Mouse (Mus musculus): ENCODE results near the gene Agap1. TPM values are rescaled to one million over a fixed set of nuclear protein-coding genes. Genes with fewer than 3 reads are reported as not detected.

Gene Agap1
- polyA plus RNA-seq (2014; fragmentation: Nextera tagmentation; extraction: Ambion mirVana): 18.2 and 21.3 TPM in 2 replicates

- no peak for TF ChIP-seq CTCF (IDR thresholded peaks at IDR 0.05; ENCODE audit: low read depth)
- peak within 1 kb of the TSS; percentile 80 for H3K27ac ChIP-seq (ENCODE audit: low read depth)
- no peaks in the 10 kb centered on the region for H3K27me3 ChIP-seq (ENCODE audit: insufficient read depth, low read length)
- peaks cover 12% of the 10 kb centered on the region for H3K4me1 ChIP-seq (ENCODE audit: insufficient read depth)
- WGBS: 0% methylated on average over 115 of the region's 118 CpGs
- H3K9ac ChIP-seq: peak within 1 kb of the TSS; percentile 77
- DNase-seq: peak; percentile 97
- ATAC-seq (ENCODE audit: insufficient read depth): peak; percentile 95
- peaks cover 7% of the 10 kb centered on the region; the same call in 1 of the 2 replicates for H3K9me3 ChIP-seq (ENCODE audit: low read depth, low read length)
- peak within 1 kb of the TSS; percentile 95 for H3K4me2 ChIP-seq
- H3K36me3 ChIP-seq (ENCODE audit: insufficient read depth): 0 out of 2 replicates have a peak, but pooled peaks cover 3% of the 10 kb centered on the region
- H3K4me3 ChIP-seq (ENCODE audit: low read depth, low read length): peak within 1 kb of the TSS; percentile 78
Observed at GRCm38 (mm10) chr1:89454196-89455123, at the start of gene Agap1. Gene Agap1 (plus strand): TSS chr1:89454806.

DNA sequence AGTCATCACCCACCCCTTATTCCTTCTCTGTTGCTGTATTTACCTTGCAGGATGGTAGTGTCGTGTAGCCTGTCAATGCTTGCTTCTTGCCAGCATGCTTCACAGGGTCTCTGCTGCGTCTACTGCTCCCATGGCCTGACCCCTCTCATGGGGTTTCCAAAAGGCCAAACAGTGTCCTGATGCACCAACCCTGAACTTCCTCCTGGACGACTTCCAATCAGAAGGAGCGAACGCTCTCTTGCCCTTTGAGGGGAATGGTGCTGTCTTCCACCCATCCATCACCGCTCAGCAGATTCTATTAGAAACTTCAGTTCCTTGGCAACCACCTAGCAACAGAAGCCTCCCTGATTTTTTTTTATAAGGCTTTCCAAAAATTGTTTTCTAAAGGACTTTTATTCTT, 48.6 kb upstream of the Agap1 start:
- ATAC-seq (ENCODE audit: insufficient read depth) (no peak), DNase-seq (no peak)
- WGBS: 50% methylated on average over 6 of the region's 6 CpGs
- H3K9me3 ChIP-seq (ENCODE audit: low read depth, low read length): no peaks in the 10 kb centered on the region; the same call in 1 of the 2 replicates
- H3K9ac ChIP-seq: no peak overlapping the region
- no peak overlapping the region for H3K4me2 ChIP-seq
- TF ChIP-seq CTCF (IDR thresholded peaks at IDR 0.05; ENCODE audit: low read depth): no peak
- H3K36me3 ChIP-seq (ENCODE audit: insufficient read depth): no peaks in the 10 kb centered on the region
- no peak overlapping the region for H3K27ac ChIP-seq (ENCODE audit: low read depth)
- H3K4me1 ChIP-seq (ENCODE audit: insufficient read depth): no peaks in the 10 kb centered on the region
- no peaks in the 10 kb centered on the region for H3K27me3 ChIP-seq (ENCODE audit: insufficient read depth, low read length)
- H3K4me3 ChIP-seq (ENCODE audit: low read depth, low read length): no peak overlapping the region

- H3K36me3 ChIP-seq (ENCODE audit: insufficient read depth): no peaks in the 10 kb centered on the region
- H3K4me3 ChIP-seq (ENCODE audit: low read depth, low read length): no peak overlapping the region
- WGBS: 81% methylated on average over 8 of the region's 8 CpGs
- no peak for ATAC-seq (ENCODE audit: insufficient read depth)
- H3K9ac ChIP-seq: no peak overlapping the region
- H3K9me3 ChIP-seq (ENCODE audit: low read depth, low read length): no peaks in the 10 kb centered on the region
- no peak for DNase-seq
- H3K27me3 ChIP-seq (ENCODE audit: insufficient read depth, low read length): no peaks in the 10 kb centered on the region
- H3K4me2 ChIP-seq: no peak overlapping the region
- no peak for TF ChIP-seq CTCF (IDR thresholded peaks at IDR 0.05; ENCODE audit: low read depth)
- H3K4me1 ChIP-seq (ENCODE audit: insufficient read depth): peaks cover 7% of the 10 kb centered on the region
- no peak overlapping the region for H3K27ac ChIP-seq (ENCODE audit: low read depth)
Observed at GRCm38 (mm10) chr1:89407986-89408385, 46.6 kb upstream of the Agap1 start.

GRCm38 (mm10) chr1:89413122-89413521, 41.5 kb upstream of the Agap1 start:
- 40% methylated on average over 2 of the region's 2 CpGs for WGBS

GRCm38 (mm10) chr1:89414563-89414962, 40.0 kb upstream of the Agap1 start:
- H3K9ac ChIP-seq: no peak overlapping the region
- peaks cover 21% of the 10 kb centered on the region for H3K4me1 ChIP-seq (ENCODE audit: insufficient read depth)
- no peaks in the 10 kb centered on the region for H3K36me3 ChIP-seq (ENCODE audit: insufficient read depth)
- WGBS: 32% methylated on average over 9 of the region's 9 CpGs
- no peak overlapping the region for H3K4me3 ChIP-seq (ENCODE audit: low read depth, low read length)
- H3K4me2 ChIP-seq: 0 out of 2 replicates have a peak overlapping the region, but pooled peaks have one; percentile 3
- DNase-seq (peak; percentile 85), ATAC-seq (ENCODE audit: insufficient read depth) (peak; percentile 62; the same call in 1 of the 2 replicates)
- TF ChIP-seq CTCF (IDR thresholded peaks at IDR 0.05; ENCODE audit: low read depth): no peak
- no peaks in the 10 kb centered on the region for H3K9me3 ChIP-seq (ENCODE audit: low read depth, low read length)
- no peaks in the 10 kb centered on the region for H3K27me3 ChIP-seq (ENCODE audit: insufficient read depth, low read length)
- H3K27ac ChIP-seq (ENCODE audit: low read depth): no peak overlapping the region

More at GRCm38 (mm10) chr1:89413122-89413521, 41.5 kb upstream of the Agap1 start:
- no peaks in the 10 kb centered on the region for H3K9me3 ChIP-seq (ENCODE audit: low read depth, low read length)
- H3K9ac ChIP-seq: no peak overlapping the region
- H3K4me1 ChIP-seq (ENCODE audit: insufficient read depth): peaks cover 21% of the 10 kb centered on the region
- no peak overlapping the region for H3K27ac ChIP-seq (ENCODE audit: low read depth)
- ATAC-seq (ENCODE audit: insufficient read depth) (peak; percentile 89), DNase-seq (peak; percentile 89)
- no peaks in the 10 kb centered on the region for H3K36me3 ChIP-seq (ENCODE audit: insufficient read depth)
- no peak for TF ChIP-seq CTCF (IDR thresholded peaks at IDR 0.05; ENCODE audit: low read depth)
- H3K4me3 ChIP-seq (ENCODE audit: low read depth, low read length): no peak overlapping the region
- no peaks in the 10 kb centered on the region for H3K27me3 ChIP-seq (ENCODE audit: insufficient read depth, low read length)
- no peak overlapping the region for H3K4me2 ChIP-seq

DNA sequence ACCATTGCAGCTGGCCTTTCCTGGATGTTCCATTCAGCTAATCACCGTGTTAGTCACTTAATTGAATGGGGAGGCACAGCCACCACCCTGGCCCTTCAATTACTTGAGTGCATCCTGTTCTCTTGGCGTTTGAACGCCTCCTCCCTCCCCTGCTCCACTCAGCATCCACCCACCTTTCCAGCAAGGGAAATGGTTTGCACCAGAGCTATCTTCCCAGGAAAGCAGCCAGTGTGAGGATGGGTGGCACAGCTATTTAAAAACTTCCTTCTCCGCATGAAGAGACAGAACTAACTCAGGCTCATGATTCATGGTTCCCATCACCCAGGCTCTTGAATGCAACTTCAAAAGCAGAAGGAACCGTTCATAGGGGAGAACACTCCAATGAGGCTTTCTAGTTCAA, 37.7 kb upstream of the Agap1 start:
- Histone ChIP-seq H3K4me1 (ENCODE audit: insufficient read depth) (peaks cover 21% of the 10 kb centered on the region), H3K4me3 (ENCODE audit: low read depth, low read length) (no peak overlapping the region), H3K9me3 (ENCODE audit: low read depth, low read length) (no peaks in the 10 kb centered on the region), H3K9ac (no peak overlapping the region), H3K27ac (ENCODE audit: low read depth) (no peak overlapping the region), H3K36me3 (ENCODE audit: insufficient read depth) (no peaks in the 10 kb centered on the region), H3K4me2 (no peak overlapping the region), H3K27me3 (ENCODE audit: insufficient read depth, low read length) (no peaks in the 10 kb centered on the region)
- ATAC-seq (ENCODE audit: insufficient read depth) (no peak), DNase-seq (no peak)
- no peak for TF ChIP-seq CTCF (IDR thresholded peaks at IDR 0.05; ENCODE audit: low read depth)
- 43% methylated on average over 5 of the region's 5 CpGs for WGBS

DNA sequence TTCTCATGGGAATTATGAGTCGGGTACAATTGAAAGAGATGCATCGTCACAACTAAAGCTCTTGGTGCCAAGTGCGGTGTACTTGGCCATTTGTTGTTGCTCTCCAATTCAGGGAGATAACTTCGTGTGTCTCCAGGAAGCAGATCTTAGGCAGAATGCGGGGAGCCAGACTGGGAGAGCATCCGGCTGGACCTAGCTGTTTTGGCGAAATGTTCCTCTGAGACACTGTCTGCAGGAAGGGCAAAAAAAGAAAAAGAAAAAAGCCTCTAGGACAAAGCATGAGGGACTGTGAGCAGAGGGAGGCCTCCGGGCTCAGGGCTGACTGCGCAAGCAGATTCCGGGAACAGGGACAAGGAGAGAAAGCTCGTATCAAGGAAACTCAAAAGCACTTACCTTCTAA, 34.0 kb upstream of the Agap1 start:
- WGBS: 69% methylated on average over 11 of the region's 11 CpGs
- DNase-seq (no peak), ATAC-seq (ENCODE audit: insufficient read depth) (no peak)
- Histone ChIP-seq H3K4me1 (ENCODE audit: insufficient read depth) (no peaks in the 10 kb centered on the region), H3K36me3 (ENCODE audit: insufficient read depth) (no peaks in the 10 kb centered on the region), H3K9me3 (ENCODE audit: low read depth, low read length) (no peaks in the 10 kb centered on the region), H3K9ac (no peak overlapping the region), H3K27me3 (ENCODE audit: insufficient read depth, low read length) (no peaks in the 10 kb centered on the region), H3K4me3 (ENCODE audit: low read depth, low read length) (no peak overlapping the region), H3K27ac (ENCODE audit: low read depth) (no peak overlapping the region), H3K4me2 (no peak overlapping the region)
- TF ChIP-seq CTCF (IDR thresholded peaks at IDR 0.05; ENCODE audit: low read depth): no peak

Measured in lung, embryonic 14.5 days (tissue).